Mouse (Mus musculus) ES-E14 (cell line): Measurements from ENCODE around the gene Terb1. TPM values are rescaled to one million over a fixed set of nuclear protein-coding genes. Genes with fewer than 3 reads are reported as not detected.

Experiments used
- DNase-seq: peaks from one replicate; pipeline ENCODE4 v3.0.0-alpha.2; 2013; ENCODE audit warnings: low read depth, low spot score
- H3K27ac ChIP-seq: 2 replicates; pipeline ENCODE4 v1.5.1; 2012; ENCODE audit warnings: low read depth, mild to moderate bottlenecking, low read length, moderate library complexity, mixed read lengths; ENCODE audit not compliant: poor library complexity, insufficient read depth, severe bottlenecking
- H3K36me3 ChIP-seq: 2 replicates; pipeline ENCODE4 v1.6.1; 2012; ENCODE audit warnings: mild to moderate bottlenecking, low read length, moderate library complexity, mixed read lengths; ENCODE audit not compliant: control insufficient read depth, poor library complexity, insufficient read depth, severe bottlenecking
- H3K4me1 ChIP-seq, 2 experiments: fragments of 150-350 bp in 1 of 2; sonication (generic) in 1 of 2; 2 replicates each; pipeline ENCODE4 v1.6.1; 2012; ENCODE audit warnings: low read length in 2 of 2, mild to moderate bottlenecking in 1 of 2, mixed read lengths in 1 of 2; ENCODE audit not compliant: control insufficient read depth in 2 of 2, insufficient read depth in 2 of 2, poor library complexity in 1 of 2
- H3K4me3 ChIP-seq, 2 experiments: fragments of 150-350 bp in 1 of 2; sonication (generic) in 1 of 2; 2 replicates each; pipeline ENCODE4 v1.5.1; 2012; ENCODE audit warnings: low read length in 2 of 2, low read depth in 1 of 2, mild to moderate bottlenecking in 1 of 2, mixed read lengths in 1 of 2; ENCODE audit not compliant: insufficient read depth in 1 of 2, poor library complexity in 1 of 2, severe bottlenecking in 1 of 2
- H3K9ac ChIP-seq: 2 replicates; pipeline ENCODE4 v1.6.1; 2012; ENCODE audit warnings: low read depth, mild to moderate bottlenecking, low read length, mixed read lengths; ENCODE audit not compliant: poor library complexity, insufficient read depth, severe bottlenecking
- H3K9me3 ChIP-seq: fragments of 150-350 bp; sonication (generic); 2 replicates; pipeline ENCODE4 v1.6.1; 2012; ENCODE audit warnings: low read depth, mild to moderate bottlenecking, low read length; ENCODE audit not compliant: control insufficient read depth, insufficient read depth
- CHD2 ChIP-seq: IDR thresholded peaks from 2 replicates; pipeline ENCODE4 v1.6.1; 2014; ENCODE audit warnings: mild to moderate bottlenecking, low read depth, low read length, inconsistent platforms
- HCFC1 ChIP-seq: IDR thresholded peaks from 2 replicates; pipeline ENCODE4 v1.6.1; 2012; ENCODE audit warnings: low read length, inconsistent platforms, borderline replicate concordance; ENCODE audit not compliant: insufficient read depth
- MAFK ChIP-seq: IDR thresholded peaks from 2 replicates; pipeline ENCODE4 v1.6.1; 2014; ENCODE audit warnings: mild to moderate bottlenecking, low read depth, low read length, inconsistent platforms; ENCODE audit not compliant: insufficient read depth
- ZC3H11A ChIP-seq: IDR thresholded peaks from 2 replicates; pipeline ENCODE4 v1.6.1; 2012; ENCODE audit warnings: low read depth, mild to moderate bottlenecking, inconsistent platforms, low read length, borderline replicate concordance
- ZNF384 ChIP-seq: IDR thresholded peaks from 2 replicates; pipeline ENCODE4 v1.6.1; 2012; ENCODE audit warnings: low read depth, low read length, inconsistent platforms
- in situ Hi-C, 2 experiments: fragments of 600-800 bp; cut with MboI; formaldehyde crosslinking; loops; one replicate each; pipeline ENCODE4 v1.15.1; 2025; ENCODE audit warnings: low sequenced_read_pairs in 2 of 2, inconsistent platforms in 1 of 2; ENCODE audit not compliant: unreplicated experiment in 2 of 2
- total RNA-seq: library from RNA; depleted of rRNA; stranded (reverse); fragments of 300-350 nt; gene quantifications from 2 replicates; pipeline ENCODE4 v1.2.3, GENCODE M21; 2012

The Terb1 gene
- total RNA-seq, 1 experiment: 0.45 TPM

GRCm38 (mm10) chr8:104542160-104542559 is 32.5 kb upstream of the Terb1 start:
- TF ChIP-seq MAFK (no peak), ZNF384 (no peak), HCFC1 (no peak), ZC3H11A (no peak), CHD2 (no peak)
- H3K4me1 ChIP-seq: no peaks in the 10 kb centered on the region
- no peaks in the 10 kb centered on the region for H3K9me3 ChIP-seq
- H3K9ac ChIP-seq: no peak overlapping the region
- H3K4me3 ChIP-seq: no peak overlapping the region
- H3K36me3 ChIP-seq: no peaks in the 10 kb centered on the region
- in situ Hi-C loops: no loop called here
- DNase-seq: no peak
- H3K27ac ChIP-seq: no peak overlapping the region

GRCm38 (mm10) chr8:104541515-104541880 is 31.8 kb upstream of the Terb1 start:
- no peaks in the 10 kb centered on the region for H3K4me1 ChIP-seq
- H3K9ac ChIP-seq: no peak overlapping the region
- no peak for TF ChIP-seq ZNF384
- TF ChIP-seq HCFC1: no peak
- TF ChIP-seq ZC3H11A: no peak
- TF ChIP-seq MAFK: no peak
- TF ChIP-seq CHD2: no peak
- H3K9me3 ChIP-seq: no peaks in the 10 kb centered on the region
- H3K27ac ChIP-seq: no peak overlapping the region
- H3K4me3 ChIP-seq: peak overlapping the region; percentile 73 to 80
- no peaks in the 10 kb centered on the region for H3K36me3 ChIP-seq
- DNase-seq: no peak
- in situ Hi-C loops: no loop called here

- no peaks in the 10 kb centered on the region for H3K36me3 ChIP-seq
- H3K27ac ChIP-seq: no peak overlapping the region
- no peaks in the 10 kb centered on the region for H3K9me3 ChIP-seq
- in situ Hi-C loops: no loop called here
- H3K9ac ChIP-seq: peak overlapping the region; percentile 56
- no peak for DNase-seq
- TF ChIP-seq ZC3H11A (no peak), MAFK (no peak), CHD2 (no peak), ZNF384 (no peak), HCFC1 (no peak)
- no peaks in the 10 kb centered on the region for H3K4me1 ChIP-seq
- peak overlapping the region; percentile 73 to 80 for H3K4me3 ChIP-seq
These were observed 31.2 kb upstream of the Terb1 start for GRCm38 (mm10) chr8:104540710-104541514.

- peak overlapping the region; percentile 73 to 80 for H3K4me3 ChIP-seq
- in situ Hi-C loops: no loop called here
- no peak overlapping the region for H3K27ac ChIP-seq
- TF ChIP-seq ZC3H11A: no peak
- no peak for TF ChIP-seq HCFC1
- no peak for TF ChIP-seq ZNF384
- H3K36me3 ChIP-seq: no peaks in the 10 kb centered on the region
- peaks cover 0 to 2% of the 10 kb centered on the region in 2 experiments; a peak in 1 of 4 replicates for H3K4me1 ChIP-seq
- no peaks in the 10 kb centered on the region for H3K9me3 ChIP-seq
- no peak overlapping the region for H3K9ac ChIP-seq
- DNase-seq: no peak
These were observed 30.5 kb upstream of the Terb1 start for GRCm38 (mm10) chr8:104540238-104540637.
